In the genomic region with DNA sequence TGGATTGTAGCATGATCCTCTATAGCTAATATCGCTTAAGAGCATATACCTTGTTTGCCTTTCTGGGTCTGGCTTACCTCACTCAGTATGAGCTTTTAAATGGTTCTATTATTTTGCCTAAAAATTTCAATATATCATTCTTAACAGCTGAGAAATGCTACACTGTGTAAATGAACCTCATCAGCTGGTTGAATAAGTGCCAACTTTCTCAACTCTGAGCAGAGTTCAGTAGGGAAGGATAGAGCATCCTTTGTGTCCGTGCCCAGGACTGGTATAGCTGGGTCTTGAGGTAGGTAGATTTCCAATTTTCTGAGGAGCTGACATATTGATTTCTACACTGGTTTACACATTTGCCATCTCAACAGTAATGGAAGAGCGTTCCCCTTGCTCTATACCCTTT, we compare ENCODE assay signal across 23 mouse cellular contexts.
DNase-seq lines count a peak whose midpoint lies in the region; ATAC-seq and TF ChIP-seq lines count a peak whose summit lies in the region.
"Had no signal": no experiment of that assay in that cellular context is flagged by ENCODE, and none has a peak within 500 bp of the region (broad histone marks: within the 10 kb centered on the region; RNA-seq: fewer than 3 reads in every experiment).

No protein-coding gene starts in this region.

- DNase-seq in embryonic facial prominence, embryonic 10.5 days (ENCODE audit: low spot score) = no peak
- no peak for DNase-seq in limb, embryonic 10.5 days (ENCODE audit: low spot score)
- DNase-seq in stomach, postnatal 0 days (ENCODE audit: low spot score) = no peak
- peak; percentile 20 for DNase-seq in brain, adult 2 months (ENCODE audit: low read depth, low spot score)
- no peak for DNase-seq in thymus, postnatal 10 days (ENCODE audit: low spot score in 2 of 2)
- DNase-seq: adrenal gland, adult 2 months; adrenal gland, adult 8-10 months; adrenal gland, postnatal 10 days; adrenal gland, postnatal 14 days; adrenal gland, postnatal 25 days; adrenal gland, postnatal 36 days; B cell, adult 2 months; cerebellum, adult 11 months; cerebellum, adult 11-12 months; cerebellum, adult 18-20 months had no signal

- H3K9me3 ChIP-seq in embryonic facial prominence, embryonic 13.5 days = no peaks in the 10 kb centered on the region
- no peaks in the 10 kb centered on the region for H3K9me3 ChIP-seq in embryonic facial prominence, embryonic 10.5 days
- no peaks in the 10 kb centered on the region for H3K9me3 ChIP-seq in limb, embryonic 15.5 days
- H3K9me3 ChIP-seq in limb, embryonic 10.5 days (replicated peaks) = no peaks in the 10 kb centered on the region
- no peaks in the 10 kb centered on the region for H3K9me3 ChIP-seq in stomach, embryonic 14.5 days (ENCODE audit: control insufficient read depth, low read depth, low read length)
- no peaks in the 10 kb centered on the region for H3K9me3 ChIP-seq in stomach, postnatal 0 days (ENCODE audit: control insufficient read depth, low read length)
- H3K9me3 ChIP-seq: G1E had no signal

- no peaks in the 10 kb centered on the region for H3K27me3 ChIP-seq in embryonic facial prominence, embryonic 13.5 days
- no peaks in the 10 kb centered on the region for H3K27me3 ChIP-seq in embryonic facial prominence, embryonic 10.5 days (replicated peaks; ENCODE audit: low read depth, poor library complexity, severe bottlenecking)
- H3K27me3 ChIP-seq in limb, embryonic 15.5 days = no peaks in the 10 kb centered on the region
- H3K27me3 ChIP-seq in limb, embryonic 10.5 days (ENCODE audit: low read depth, poor library complexity, severe bottlenecking) = no peaks in the 10 kb centered on the region
- H3K27me3 ChIP-seq in stomach, embryonic 14.5 days (ENCODE audit: control insufficient read depth, insufficient read depth, low read length) = no peaks in the 10 kb centered on the region
- H3K27me3 ChIP-seq in stomach, postnatal 0 days (ENCODE audit: control insufficient read depth, insufficient read depth, low read length) = no peaks in the 10 kb centered on the region
- H3K27me3 ChIP-seq: CH12.LX had no signal

- WGBS in embryonic facial prominence, embryonic 13.5 days = 87% methylated on average over 3 of the region's 3 CpGs
- 87% methylated on average over 3 of the region's 3 CpGs for WGBS in embryonic facial prominence, embryonic 10.5 days
- WGBS in limb, embryonic 15.5 days = 82% methylated on average over 3 of the region's 3 CpGs
- 89% methylated on average over 3 of the region's 3 CpGs for WGBS in limb, embryonic 10.5 days
- WGBS in stomach, embryonic 14.5 days = 73% methylated on average over 3 of the region's 3 CpGs
- 61% methylated on average over 3 of the region's 3 CpGs for WGBS in stomach, postnatal 0 days

- ATAC-seq in embryonic facial prominence, embryonic 13.5 days (ENCODE audit: insufficient number of reproducible peaks, insufficient read depth, low FRiP score, low TSS enrichment, low read depth) = 0 out of 2 replicates have a peak, but pooled peaks have one; percentile 43
- ATAC-seq in limb, embryonic 15.5 days (ENCODE audit: insufficient number of reproducible peaks, low FRiP score, low TSS enrichment, low read depth) = peak; percentile 52; the same call in 1 of the 2 replicates
- ATAC-seq in stomach, embryonic 14.5 days (ENCODE audit: insufficient number of reproducible peaks, insufficient read depth, low FRiP score, low read depth) = 0 out of 2 replicates have a peak, but pooled peaks have one; percentile 53
- no peak for ATAC-seq in stomach, postnatal 0 days (ENCODE audit: low FRiP score, low TSS enrichment)
- ATAC-seq: activated CD4-positive, CD25-positive, alpha-beta regulatory T cell, adult 4 months; CD4-positive, CD25-positive, alpha-beta regulatory T cell, adult 4 months; Patski had no signal

- H3K9ac ChIP-seq in embryonic facial prominence, embryonic 13.5 days = no peak overlapping the region
- no peak overlapping the region for H3K9ac ChIP-seq in limb, embryonic 15.5 days
- H3K9ac ChIP-seq in stomach, embryonic 14.5 days (replicated peaks; ENCODE audit: low read depth, low read length) = no peak overlapping the region
- no peak overlapping the region for H3K9ac ChIP-seq in stomach, postnatal 0 days (ENCODE audit: low read length)

- no peak overlapping the region for H3K4me2 ChIP-seq in embryonic facial prominence, embryonic 13.5 days
- no peak overlapping the region for H3K4me2 ChIP-seq in limb, embryonic 15.5 days
- H3K4me2 ChIP-seq in stomach, embryonic 14.5 days (replicated peaks; ENCODE audit: low read depth, low read length) = no peak overlapping the region
- no peak overlapping the region for H3K4me2 ChIP-seq in stomach, postnatal 0 days (replicated peaks; ENCODE audit: low read depth)

- no peaks in the 10 kb centered on the region for H3K4me1 ChIP-seq in embryonic facial prominence, embryonic 13.5 days
- H3K4me1 ChIP-seq in embryonic facial prominence, embryonic 10.5 days = no peaks in the 10 kb centered on the region
- H3K4me1 ChIP-seq in limb, embryonic 15.5 days = no peaks in the 10 kb centered on the region
- no peaks in the 10 kb centered on the region for H3K4me1 ChIP-seq in limb, embryonic 10.5 days
- H3K4me1 ChIP-seq in stomach, embryonic 14.5 days (ENCODE audit: control insufficient read depth, insufficient read depth, low read length) = no peaks in the 10 kb centered on the region
- H3K4me1 ChIP-seq in stomach, postnatal 0 days (replicated peaks; ENCODE audit: control insufficient read depth, insufficient read depth) = no peaks in the 10 kb centered on the region

- no peaks in the 10 kb centered on the region for H3K36me3 ChIP-seq in embryonic facial prominence, embryonic 13.5 days
- H3K36me3 ChIP-seq in embryonic facial prominence, embryonic 10.5 days (replicated peaks) = no peaks in the 10 kb centered on the region
- no peaks in the 10 kb centered on the region for H3K36me3 ChIP-seq in limb, embryonic 15.5 days
- H3K36me3 ChIP-seq in limb, embryonic 10.5 days = no peaks in the 10 kb centered on the region
- H3K36me3 ChIP-seq in stomach, embryonic 14.5 days (ENCODE audit: control insufficient read depth, insufficient read depth, low read length) = no peaks in the 10 kb centered on the region
- no peaks in the 10 kb centered on the region for H3K36me3 ChIP-seq in stomach, postnatal 0 days (ENCODE audit: control insufficient read depth, insufficient read depth, low read length)
- H3K36me3 ChIP-seq: G1E had no signal

- no peak overlapping the region for H3K27ac ChIP-seq in embryonic facial prominence, embryonic 13.5 days
- no peak overlapping the region for H3K27ac ChIP-seq in embryonic facial prominence, embryonic 10.5 days (replicated peaks)
- H3K27ac ChIP-seq in limb, embryonic 15.5 days = no peak overlapping the region
- no peak overlapping the region for H3K27ac ChIP-seq in limb, embryonic 10.5 days
- H3K27ac ChIP-seq in stomach, embryonic 14.5 days (ENCODE audit: low read length) = no peak overlapping the region
- H3K27ac ChIP-seq in stomach, postnatal 0 days (replicated peaks) = no peak overlapping the region

- TF ChIP-seq CTCF in stomach, postnatal 0 days (IDR thresholded peaks at IDR 0.05; ENCODE audit: low read depth) = no peak

- H3K4me3 ChIP-seq in embryonic facial prominence, embryonic 13.5 days = no peak overlapping the region
- no peak overlapping the region for H3K4me3 ChIP-seq in embryonic facial prominence, embryonic 10.5 days
- H3K4me3 ChIP-seq in limb, embryonic 15.5 days = no peak overlapping the region
- H3K4me3 ChIP-seq in limb, embryonic 10.5 days = no peak overlapping the region
- no peak overlapping the region for H3K4me3 ChIP-seq in stomach, embryonic 14.5 days (ENCODE audit: low read depth, low read length)
- H3K4me3 ChIP-seq in stomach, postnatal 0 days (ENCODE audit: low read depth, low read length) = no peak overlapping the region

- TF ChIP-seq EP300 in stomach, postnatal 0 days (optimal IDR thresholded peaks at IDR 0.05) = no peak
